Mouse (Mus musculus): ENCODE results near the gene Tmem198b. TPM values are rescaled to one million over a fixed set of nuclear protein-coding genes. Genes with fewer than 3 reads are reported as not detected.
A peak's percentile ranks its signal among the peaks of the same experiment; 100 is the strongest.

Tmem198b gene
- polyA plus RNA-seq, 1 experiment from 2014 or later = 15.0 TPM

DNA sequence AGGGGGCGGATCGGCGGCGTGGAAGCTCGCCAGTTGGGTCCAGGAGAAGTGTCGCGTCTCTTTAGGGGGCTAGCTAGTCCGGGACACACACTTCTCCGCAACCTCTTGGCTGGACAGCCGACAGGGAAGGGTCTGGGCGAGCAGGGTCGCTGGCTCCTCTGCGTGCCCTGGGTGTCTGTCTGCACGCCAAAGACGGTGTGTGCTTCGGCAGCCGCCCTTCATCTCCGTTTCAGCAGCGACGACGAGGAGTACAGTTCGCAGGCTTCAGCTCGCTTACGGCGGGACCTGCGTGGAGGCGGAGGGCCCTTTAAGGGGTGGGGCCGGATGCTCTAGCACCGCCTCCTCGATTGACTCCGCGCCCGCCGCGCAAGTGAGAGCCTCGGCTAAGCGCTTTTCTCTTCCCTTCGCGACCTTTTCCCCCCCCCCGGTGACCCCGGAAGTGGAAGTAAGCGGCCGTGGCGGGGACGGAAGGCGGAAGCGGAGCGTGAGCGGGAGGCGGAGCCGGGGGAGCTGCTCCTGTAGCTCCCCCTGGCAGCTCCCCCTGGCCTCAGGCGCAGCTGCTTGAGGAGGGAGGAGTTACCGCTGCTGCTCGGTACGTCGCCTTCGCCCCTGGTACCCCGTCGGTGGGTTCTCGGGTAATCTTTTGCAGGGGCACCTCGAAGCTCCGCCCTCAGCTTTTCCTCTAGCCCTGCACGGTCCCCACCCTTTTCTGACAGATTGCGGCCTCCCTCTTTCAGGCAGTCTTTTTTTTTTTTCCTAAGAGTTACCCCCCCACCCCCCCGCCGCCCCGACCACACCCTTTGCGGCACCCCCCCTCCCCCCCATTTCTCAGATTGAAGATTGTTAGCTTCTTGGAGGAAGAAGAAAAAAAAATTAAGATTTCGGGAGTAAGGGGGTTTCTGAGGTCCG is 1.2 kb upstream of the Tmem198b start:
- Histone ChIP-seq H3K27me3 (ENCODE audit: control insufficient read depth, insufficient read depth, low read length) (no peaks in the 10 kb centered on the region), H3K4me1 (ENCODE audit: control insufficient read depth, insufficient read depth, low read length) (peaks cover 29% of the 10 kb centered on the region), H3K9ac (ENCODE audit: low read depth, low read length) (peak overlapping the region; percentile 94), H3K36me3 (ENCODE audit: control insufficient read depth, insufficient read depth, low read length) (0 out of 2 replicates have a peak, but pooled peaks cover 4% of the 10 kb centered on the region), H3K4me3 (ENCODE audit: low read depth, low read length) (peak overlapping the region; percentile 87), H3K9me3 (replicated peaks; ENCODE audit: control insufficient read depth, low read length) (no peaks in the 10 kb centered on the region), H3K4me2 (peak overlapping the region; percentile 70), H3K27ac (ENCODE audit: low read depth, low read length) (peak overlapping the region; percentile 98)
- WGBS (ENCODE audit: insufficient replicate concordance) = under 1% methylated on average over 61 of the region's 70 CpGs
- ATAC-seq (replicated peaks; ENCODE audit: insufficient number of reproducible peaks, low FRiP score, low TSS enrichment) = peak; percentile 92

DNA sequence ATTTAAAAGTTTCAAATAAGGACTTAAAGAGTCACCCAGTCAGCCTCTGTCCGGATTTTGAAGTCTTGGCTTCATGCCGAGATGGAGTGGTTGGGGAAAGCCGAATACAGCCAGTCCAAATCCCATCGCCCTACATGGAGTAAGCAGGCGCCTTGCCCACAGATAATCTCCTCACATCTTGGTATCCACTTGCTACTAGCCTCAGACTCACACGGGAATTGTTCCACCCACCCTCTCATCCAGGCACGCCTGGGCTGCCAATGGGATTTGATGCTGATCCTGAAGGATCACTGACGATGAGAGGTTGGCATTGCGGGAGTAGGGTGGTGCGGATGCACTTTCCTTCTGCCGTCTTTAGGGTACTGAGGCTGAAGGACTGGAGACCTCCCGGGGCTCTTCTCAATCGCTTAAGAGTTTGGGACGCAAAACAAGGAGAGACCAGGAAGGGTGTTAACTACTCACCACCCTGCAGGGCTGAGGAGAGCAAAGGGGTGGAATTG is 349 bp downstream of the Tmem198b start, which contains the start of gene Dnajc14:
Dnajc14 (plus strand) TSS at position 292 of the 500 bp plus-strand sequence.
- H3K27me3 ChIP-seq (ENCODE audit: control insufficient read depth, insufficient read depth, low read length) = no peaks in the 10 kb centered on the region
- 0 out of 2 replicates have a peak, but pooled peaks have one; percentile 23 for ATAC-seq (replicated peaks; ENCODE audit: insufficient number of reproducible peaks, low FRiP score, low TSS enrichment)
- peak within 1 kb of the TSS; percentile 70 for H3K4me2 ChIP-seq
- 0 out of 2 replicates have a peak, but pooled peaks cover 3% of the 10 kb centered on the region for H3K36me3 ChIP-seq (ENCODE audit: control insufficient read depth, insufficient read depth, low read length)
- peak within 1 kb of the TSS; percentile 87 for H3K4me3 ChIP-seq (ENCODE audit: low read depth, low read length)
- peak within 1 kb of the TSS; percentile 98 for H3K27ac ChIP-seq (ENCODE audit: low read depth, low read length)
- H3K9ac ChIP-seq (ENCODE audit: low read depth, low read length) = peak within 1 kb of the TSS; percentile 94
- H3K9me3 ChIP-seq (replicated peaks; ENCODE audit: control insufficient read depth, low read length) = no peaks in the 10 kb centered on the region
- peaks cover 24% of the 10 kb centered on the region for H3K4me1 ChIP-seq (ENCODE audit: control insufficient read depth, insufficient read depth, low read length)
- under 1% methylated on average over 14 of the region's 14 CpGs for WGBS (ENCODE audit: insufficient replicate concordance)

DNA sequence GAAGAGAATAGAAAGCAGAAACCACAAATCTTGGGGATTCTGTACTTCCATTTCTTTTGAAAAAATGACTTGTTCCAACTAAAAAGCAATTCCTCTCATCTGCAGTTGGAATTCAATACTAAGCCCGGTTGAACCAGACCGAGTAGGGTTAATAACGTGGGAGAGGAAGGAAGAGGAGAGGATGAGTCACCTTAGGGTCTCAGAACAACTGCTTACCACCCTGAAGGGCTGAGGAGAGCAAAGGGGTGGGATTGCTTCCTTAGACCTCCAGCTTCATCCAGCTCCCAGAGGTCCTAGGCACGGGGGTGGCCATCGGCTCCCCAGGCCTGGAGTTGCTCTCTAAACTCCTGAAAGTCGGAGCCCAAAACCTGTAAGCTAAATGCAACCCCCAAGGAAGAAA is 809 bp downstream of the Tmem198b start:
- Histone ChIP-seq H3K9me3 (replicated peaks; ENCODE audit: control insufficient read depth, low read length) (no peaks in the 10 kb centered on the region), H3K4me3 (ENCODE audit: low read depth, low read length) (peak overlapping the region; percentile 87), H3K27ac (ENCODE audit: low read depth, low read length) (peak overlapping the region; percentile 98), H3K4me1 (ENCODE audit: control insufficient read depth, insufficient read depth, low read length) (peaks cover 21% of the 10 kb centered on the region), H3K9ac (ENCODE audit: low read depth, low read length) (peak overlapping the region; percentile 94), H3K27me3 (ENCODE audit: control insufficient read depth, insufficient read depth, low read length) (no peaks in the 10 kb centered on the region), H3K4me2 (peak overlapping the region; percentile 70), H3K36me3 (ENCODE audit: control insufficient read depth, insufficient read depth, low read length) (no peaks in the 10 kb centered on the region)
- no peak for ATAC-seq (replicated peaks; ENCODE audit: insufficient number of reproducible peaks, low FRiP score, low TSS enrichment)
- 15% methylated on average over 6 of the region's 6 CpGs for WGBS (ENCODE audit: insufficient replicate concordance)

DNA sequence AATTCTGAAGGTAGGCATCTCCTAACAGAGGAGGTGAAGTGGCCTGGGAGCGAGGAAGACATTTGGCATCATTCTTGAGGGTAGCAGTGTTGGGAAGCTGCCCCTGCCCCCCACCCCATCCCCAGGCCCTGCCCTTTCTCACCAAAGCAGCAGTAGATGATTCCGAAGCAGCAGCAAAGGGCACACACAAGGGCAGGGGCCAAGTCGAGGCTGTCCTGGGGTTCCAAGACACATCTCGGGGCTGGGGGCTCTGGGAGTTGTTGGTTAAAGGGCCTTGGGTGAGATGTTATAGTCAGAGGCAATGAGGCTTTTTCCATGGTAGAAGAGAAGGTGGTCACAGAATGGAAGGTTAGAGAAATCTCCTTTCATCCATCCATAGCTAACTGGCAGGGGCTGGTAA is 1.2 kb downstream of the Tmem198b start:
- Histone ChIP-seq H3K36me3 (ENCODE audit: control insufficient read depth, insufficient read depth, low read length) (no peaks in the 10 kb centered on the region), H3K27ac (ENCODE audit: low read depth, low read length) (no peak overlapping the region), H3K9ac (ENCODE audit: low read depth, low read length) (no peak overlapping the region), H3K9me3 (replicated peaks; ENCODE audit: control insufficient read depth, low read length) (no peaks in the 10 kb centered on the region), H3K27me3 (ENCODE audit: control insufficient read depth, insufficient read depth, low read length) (no peaks in the 10 kb centered on the region), H3K4me3 (ENCODE audit: low read depth, low read length) (peak overlapping the region; percentile 87), H3K4me1 (ENCODE audit: control insufficient read depth, insufficient read depth, low read length) (peaks cover 21% of the 10 kb centered on the region), H3K4me2 (peak overlapping the region; percentile 70)
- no peak for ATAC-seq (replicated peaks; ENCODE audit: insufficient number of reproducible peaks, low FRiP score, low TSS enrichment)
- WGBS (ENCODE audit: insufficient replicate concordance) = 60% methylated on average over 4 of the region's 4 CpGs

DNA sequence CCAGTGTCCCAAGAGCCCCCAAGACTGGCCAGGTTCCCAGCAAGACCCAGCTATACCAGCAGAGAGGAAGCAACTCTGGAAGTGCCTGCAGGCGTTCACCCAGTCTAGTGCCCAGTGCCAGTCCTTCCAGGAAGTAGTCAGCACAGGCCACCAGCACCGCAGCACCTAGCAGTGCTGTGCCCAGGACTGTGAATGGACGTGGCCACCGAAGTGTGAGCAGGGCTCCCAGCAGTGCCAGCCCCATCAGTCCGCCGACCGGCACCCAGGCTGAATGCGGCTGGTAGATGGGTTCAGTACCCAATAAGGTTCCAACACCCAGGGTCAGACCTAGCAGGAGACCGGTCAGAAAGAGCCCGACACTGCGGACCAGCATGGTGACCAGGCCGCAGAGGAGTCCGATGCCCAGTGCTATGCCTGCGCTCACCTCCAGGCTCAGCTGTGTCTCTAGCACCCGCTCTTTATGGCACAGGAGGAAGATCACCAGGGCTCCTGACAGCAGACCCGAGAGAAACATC is 2.1 kb downstream of the Tmem198b start:
- H3K4me2 ChIP-seq = 0 out of 2 replicates have a peak overlapping the region, but pooled peaks have one; percentile 70
- H3K4me3 ChIP-seq (ENCODE audit: low read depth, low read length) = 0 out of 2 replicates have a peak overlapping the region, but pooled peaks have one; percentile 5
- no peak for ATAC-seq (replicated peaks; ENCODE audit: insufficient number of reproducible peaks, low FRiP score, low TSS enrichment)
- H3K27me3 ChIP-seq (ENCODE audit: control insufficient read depth, insufficient read depth, low read length) = no peaks in the 10 kb centered on the region
- no peaks in the 10 kb centered on the region for H3K36me3 ChIP-seq (ENCODE audit: control insufficient read depth, insufficient read depth, low read length)
- no peaks in the 10 kb centered on the region for H3K9me3 ChIP-seq (replicated peaks; ENCODE audit: control insufficient read depth, low read length)
- peaks cover 11% of the 10 kb centered on the region for H3K4me1 ChIP-seq (ENCODE audit: control insufficient read depth, insufficient read depth, low read length)
- no peak overlapping the region for H3K27ac ChIP-seq (ENCODE audit: low read depth, low read length)
- H3K9ac ChIP-seq (ENCODE audit: low read depth, low read length) = no peak overlapping the region
- 83% methylated on average over 16 of the region's 16 CpGs for WGBS (ENCODE audit: insufficient replicate concordance)

DNA sequence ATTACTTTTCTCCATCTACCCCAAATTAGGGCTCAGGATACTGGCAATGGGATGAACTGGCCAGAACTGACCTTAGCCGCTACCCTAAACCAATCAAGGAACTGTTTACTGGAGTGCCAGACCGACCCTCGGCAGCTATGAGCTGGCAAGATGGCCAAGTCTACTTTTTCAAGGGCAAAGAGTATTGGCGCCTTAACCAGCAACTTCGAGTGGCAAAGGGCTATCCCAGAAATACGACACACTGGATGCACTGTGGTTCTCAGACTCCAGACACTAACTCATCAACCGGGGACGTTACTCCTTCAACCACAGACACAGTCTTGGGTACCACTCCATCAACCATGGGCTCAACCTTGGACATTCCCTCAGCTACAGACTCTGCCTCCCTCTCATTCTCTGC is 5.5 kb downstream of the Tmem198b start:
- Histone ChIP-seq H3K9me3 (replicated peaks; ENCODE audit: control insufficient read depth, low read length) (no peaks in the 10 kb centered on the region), H3K9ac (ENCODE audit: low read depth, low read length) (no peak overlapping the region), H3K27ac (ENCODE audit: low read depth, low read length) (no peak overlapping the region), H3K4me1 (ENCODE audit: control insufficient read depth, insufficient read depth, low read length) (no peaks in the 10 kb centered on the region), H3K4me3 (ENCODE audit: low read depth, low read length) (no peak overlapping the region), H3K27me3 (ENCODE audit: control insufficient read depth, insufficient read depth, low read length) (no peaks in the 10 kb centered on the region), H3K4me2 (no peak overlapping the region), H3K36me3 (ENCODE audit: control insufficient read depth, insufficient read depth, low read length) (no peaks in the 10 kb centered on the region)
- 80% methylated on average over 8 of the region's 8 CpGs for WGBS (ENCODE audit: insufficient replicate concordance)
- no peak for ATAC-seq (replicated peaks; ENCODE audit: insufficient number of reproducible peaks, low FRiP score, low TSS enrichment)

DNA sequence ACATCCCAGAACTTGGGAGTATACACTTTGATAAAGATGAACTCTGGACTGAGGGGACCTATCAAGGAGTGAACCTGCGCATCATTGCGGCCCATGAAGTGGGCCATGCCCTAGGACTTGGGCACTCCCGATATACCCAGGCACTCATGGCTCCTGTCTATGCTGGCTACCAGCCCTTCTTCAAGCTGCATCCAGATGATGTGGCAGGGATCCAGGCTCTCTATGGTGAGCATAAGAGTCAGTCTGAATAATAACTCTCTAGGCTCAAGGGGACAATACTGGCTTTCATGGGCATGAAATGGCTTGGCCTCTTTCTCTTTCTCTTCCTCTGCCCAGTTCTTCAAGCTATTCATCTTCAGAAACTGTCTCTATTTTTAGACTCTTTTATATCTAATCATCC is 8.6 kb downstream of the Tmem198b start:
- Histone ChIP-seq H3K4me2 (no peak overlapping the region), H3K4me1 (ENCODE audit: control insufficient read depth, insufficient read depth, low read length) (no peaks in the 10 kb centered on the region), H3K36me3 (ENCODE audit: control insufficient read depth, insufficient read depth, low read length) (no peaks in the 10 kb centered on the region), H3K27me3 (ENCODE audit: control insufficient read depth, insufficient read depth, low read length) (no peaks in the 10 kb centered on the region), H3K4me3 (ENCODE audit: low read depth, low read length) (no peak overlapping the region), H3K9me3 (replicated peaks; ENCODE audit: control insufficient read depth, low read length) (no peaks in the 10 kb centered on the region), H3K9ac (ENCODE audit: low read depth, low read length) (no peak overlapping the region), H3K27ac (ENCODE audit: low read depth, low read length) (no peak overlapping the region)
- ATAC-seq (replicated peaks; ENCODE audit: insufficient number of reproducible peaks, low FRiP score, low TSS enrichment) = no peak
- 93% methylated on average over 3 of the region's 3 CpGs for WGBS (ENCODE audit: insufficient replicate concordance)

DNA sequence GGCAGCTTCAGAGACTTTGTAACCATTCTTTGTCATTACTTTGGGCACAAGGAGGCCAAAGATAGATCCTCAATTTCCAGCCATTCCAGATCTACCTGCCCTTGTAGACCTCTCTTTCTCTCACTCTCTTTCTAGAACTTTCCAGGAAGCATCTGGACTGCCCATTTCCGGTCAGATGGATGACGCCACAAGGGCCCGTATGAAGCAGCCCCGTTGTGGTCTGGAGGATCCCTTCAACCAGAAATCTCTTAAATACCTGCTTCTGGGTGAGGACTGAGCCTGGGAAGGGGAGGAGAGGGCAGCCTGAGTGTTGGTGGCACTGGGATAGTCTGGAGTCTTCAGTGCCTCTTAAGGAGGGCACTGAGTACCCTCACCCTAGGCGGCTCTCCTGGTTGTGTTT is 9.8 kb downstream of the Tmem198b start:
- Histone ChIP-seq H3K9me3 (replicated peaks; ENCODE audit: control insufficient read depth, low read length) (no peaks in the 10 kb centered on the region), H3K9ac (ENCODE audit: low read depth, low read length) (no peak overlapping the region), H3K36me3 (ENCODE audit: control insufficient read depth, insufficient read depth, low read length) (no peaks in the 10 kb centered on the region), H3K4me1 (ENCODE audit: control insufficient read depth, insufficient read depth, low read length) (no peaks in the 10 kb centered on the region), H3K27me3 (ENCODE audit: control insufficient read depth, insufficient read depth, low read length) (no peaks in the 10 kb centered on the region), H3K27ac (ENCODE audit: low read depth, low read length) (no peak overlapping the region), H3K4me2 (no peak overlapping the region), H3K4me3 (ENCODE audit: low read depth, low read length) (no peak overlapping the region)
- ATAC-seq (replicated peaks; ENCODE audit: insufficient number of reproducible peaks, low FRiP score, low TSS enrichment) = no peak
- 85% methylated on average over 5 of the region's 5 CpGs for WGBS (ENCODE audit: insufficient replicate concordance)

Measured in heart, embryonic 11.5 days (tissue).